In genomic region chr6:117916205-117916736, GRCm38 (mm10) we compare ENCODE assay signal across 8 mouse cellular contexts. TPM values are rescaled to one million over a fixed set of nuclear protein-coding genes. Genes with fewer than 3 reads are reported as not detected.
DNase-seq lines count a peak whose midpoint lies in the region; ATAC-seq and TF ChIP-seq lines count a peak whose summit lies in the region.

No protein-coding gene starts in this region.

- no peak for ATAC-seq in lung, embryonic 14.5 days (ENCODE audit: insufficient read depth)
- ATAC-seq in embryonic facial prominence, embryonic 13.5 days (ENCODE audit: insufficient number of reproducible peaks, insufficient read depth, low FRiP score, low TSS enrichment, low read depth): no peak
- no peak for ATAC-seq in neural tube, embryonic 14.5 days (ENCODE audit: low read depth)

- under 1% methylated on average over 12 of the region's 12 CpGs for WGBS in lung, embryonic 14.5 days
- WGBS in embryonic facial prominence, embryonic 13.5 days: 1% methylated on average over 12 of the region's 12 CpGs
- WGBS in limb, embryonic 10.5 days: 3% methylated on average over 12 of the region's 12 CpGs
- WGBS in neural tube, embryonic 14.5 days: 2% methylated on average over 12 of the region's 12 CpGs

- H3K4me1 ChIP-seq in lung, embryonic 14.5 days (ENCODE audit: insufficient read depth): peaks cover 7% of the 10 kb centered on the region; the same call in 1 of the 2 replicates
- peaks cover 32% of the 10 kb centered on the region for H3K4me1 ChIP-seq in embryonic facial prominence, embryonic 13.5 days
- peaks cover 35% of the 10 kb centered on the region for H3K4me1 ChIP-seq in limb, embryonic 10.5 days
- peaks cover 16% of the 10 kb centered on the region for H3K4me1 ChIP-seq in neural tube, embryonic 14.5 days (ENCODE audit: control insufficient read depth, insufficient read depth, low read length)

- H3K27me3 ChIP-seq in lung, embryonic 14.5 days (ENCODE audit: insufficient read depth, low read length): no peaks in the 10 kb centered on the region
- H3K27me3 ChIP-seq in embryonic facial prominence, embryonic 13.5 days: no peaks in the 10 kb centered on the region
- H3K27me3 ChIP-seq in limb, embryonic 10.5 days (ENCODE audit: low read depth, poor library complexity, severe bottlenecking): no peaks in the 10 kb centered on the region
- no peaks in the 10 kb centered on the region for H3K27me3 ChIP-seq in neural tube, embryonic 14.5 days (ENCODE audit: control insufficient read depth, insufficient read depth, low read length)

- H3K9ac ChIP-seq in lung, embryonic 14.5 days: peak overlapping the region; percentile 77
- H3K9ac ChIP-seq in embryonic facial prominence, embryonic 13.5 days: peak overlapping the region; percentile 85
- H3K9ac ChIP-seq in neural tube, embryonic 14.5 days (replicated peaks; ENCODE audit: low read depth, low read length): no peak overlapping the region

- no peaks in the 10 kb centered on the region for H3K9me3 ChIP-seq in lung, embryonic 14.5 days (ENCODE audit: low read depth, low read length)
- H3K9me3 ChIP-seq in embryonic facial prominence, embryonic 13.5 days: no peaks in the 10 kb centered on the region
- no peaks in the 10 kb centered on the region for H3K9me3 ChIP-seq in limb, embryonic 10.5 days (replicated peaks)
- no peaks in the 10 kb centered on the region for H3K9me3 ChIP-seq in neural tube, embryonic 14.5 days (ENCODE audit: control insufficient read depth, low read length)

- H3K4me2 ChIP-seq in lung, embryonic 14.5 days: peak overlapping the region; percentile 76
- peak overlapping the region; percentile 84 for H3K4me2 ChIP-seq in embryonic facial prominence, embryonic 13.5 days
- peak overlapping the region; percentile 69 for H3K4me2 ChIP-seq in neural tube, embryonic 14.5 days (ENCODE audit: low read depth, low read length)

- peaks cover 20% of the 10 kb centered on the region for H3K36me3 ChIP-seq in lung, embryonic 14.5 days (ENCODE audit: insufficient read depth)
- peaks cover 6% of the 10 kb centered on the region; the same call in 1 of the 2 replicates for H3K36me3 ChIP-seq in embryonic facial prominence, embryonic 13.5 days
- H3K36me3 ChIP-seq in limb, embryonic 10.5 days: peaks cover 33% of the 10 kb centered on the region
- H3K36me3 ChIP-seq in neural tube, embryonic 14.5 days (ENCODE audit: control insufficient read depth, insufficient read depth, low read length): no peaks in the 10 kb centered on the region

- H3K27ac ChIP-seq in lung, embryonic 14.5 days (ENCODE audit: low read depth): peak overlapping the region; percentile 97
- peak overlapping the region; percentile 95 for H3K27ac ChIP-seq in embryonic facial prominence, embryonic 13.5 days
- H3K27ac ChIP-seq in limb, embryonic 10.5 days: peak overlapping the region; percentile 96
- no peak overlapping the region; the same call in 1 of the 2 replicates for H3K27ac ChIP-seq in neural tube, embryonic 14.5 days (ENCODE audit: low read depth, low read length)

- H3K4me3 ChIP-seq in lung, embryonic 14.5 days (ENCODE audit: low read depth, low read length): peak overlapping the region; percentile 67
- peak overlapping the region; percentile 73 for H3K4me3 ChIP-seq in embryonic facial prominence, embryonic 13.5 days
- peak overlapping the region; percentile 62 for H3K4me3 ChIP-seq in limb, embryonic 10.5 days
- peak overlapping the region; percentile 54 for H3K4me3 ChIP-seq in neural tube, embryonic 14.5 days (ENCODE audit: low read depth, low read length)

- no peak for DNase-seq in lung, embryonic 14.5 days
- DNase-seq in lung, postnatal 25 days (ENCODE audit: low spot score): no peak
- DNase-seq in limb, embryonic 10.5 days (ENCODE audit: low spot score): no peak
- no peak for DNase-seq in c-Kit-positive CD71-positive TER-119-positive erythroid progenitor cells, embryonic 14.5 days (ENCODE audit: low spot score)
- DNase-seq in right cerebral cortex, adult 2 months (ENCODE audit: low spot score in 2 of 2): no peak
- no peak for DNase-seq in frontal cortex, postnatal 36 days (ENCODE audit: low spot score in 2 of 2)

- TF ChIP-seq CTCF in lung, embryonic 14.5 days (IDR thresholded peaks at IDR 0.05; ENCODE audit: low read depth): no peak

RNA-seq across cellular contexts. Expression of gene Hnrnpf, which starts 16.1 kb away (rescaled TPM):
- polyA plus RNA-seq in lung, embryonic 14.5 days (2014; fragmentation: Nextera tagmentation; extraction: Ambion mirVana): 803 and 809 TPM in 2 replicates
- polyA plus RNA-seq in embryonic facial prominence, embryonic 13.5 days (2015; fragmentation: Nextera tagmentation; extraction: Ambion mirVana): 612 and 649 TPM in 2 replicates
- 907 and 916 TPM in 2 replicates for polyA plus RNA-seq in limb, embryonic 10.5 days (2016; fragmentation: Nextera tagmentation; extraction: Ambion mirVana)
- polyA plus RNA-seq in neural tube, embryonic 14.5 days (2014; fragmentation: Nextera tagmentation; extraction: Ambion mirVana): 187 and 245 TPM in 2 replicates

RNA-seq across cellular contexts. Expression of gene Fxyd4, which starts 21.2 kb away (rescaled TPM):
- polyA plus RNA-seq in lung, embryonic 14.5 days (2014; fragmentation: Nextera tagmentation; extraction: Ambion mirVana): 3.6 and 3.9 TPM in 2 replicates
- polyA plus RNA-seq in embryonic facial prominence, embryonic 13.5 days (2015; fragmentation: Nextera tagmentation; extraction: Ambion mirVana): 2.4 and 5.4 TPM in 2 replicates
- polyA plus RNA-seq in limb, embryonic 10.5 days (2016; fragmentation: Nextera tagmentation; extraction: Ambion mirVana): 3.4 and 3.6 TPM in 2 replicates
- polyA plus RNA-seq in neural tube, embryonic 14.5 days (2014; fragmentation: Nextera tagmentation; extraction: Ambion mirVana): 1.8 and 4.0 TPM in 2 replicates

RNA-seq across cellular contexts. Expression of gene Zfp239, which starts 54.4 kb away (rescaled TPM):
- 9.3 and 12.3 TPM in 2 replicates for polyA plus RNA-seq in lung, embryonic 14.5 days (2014; fragmentation: Nextera tagmentation; extraction: Ambion mirVana)
- 15.5 and 17.1 TPM in 2 replicates for polyA plus RNA-seq in embryonic facial prominence, embryonic 13.5 days (2015; fragmentation: Nextera tagmentation; extraction: Ambion mirVana)
- polyA plus RNA-seq in limb, embryonic 10.5 days (2016; fragmentation: Nextera tagmentation; extraction: Ambion mirVana): 14.6 and 17.3 TPM in 2 replicates
- polyA plus RNA-seq in neural tube, embryonic 14.5 days (2014; fragmentation: Nextera tagmentation; extraction: Ambion mirVana): 13.3 and 14.9 TPM in 2 replicates
